Mouse (Mus musculus) bone marrow, adult 2 months (tissue): ENCODE data around the gene Sema6c.

ENCODE experiments used
- CTCF ChIP-seq: fragments of 200-500 bp; IDR thresholded peaks from 2 replicates; pipeline ENCODE4 v1.5.1; 2011; ENCODE audit warnings: low read length, control low read depth; ENCODE audit not compliant: control insufficient read depth, insufficient read depth
- POLR2A ChIP-seq: fragments of 200-500 bp; IDR thresholded peaks from 2 replicates; pipeline ENCODE4 v1.6.1; 2011; ENCODE audit warnings: low read depth, mild to moderate bottlenecking, control low read depth, low read length, borderline replicate concordance; ENCODE audit not compliant: control insufficient read depth

- TF ChIP-seq CTCF (no peak), POLR2A (no peak)
These were observed 23.9 kb upstream of the Sema6c start for GRCm38 (mm10) chr3:95136336-95136735.
